Mouse (Mus musculus): Measurements from ENCODE around the gene Keap1. TPM values are rescaled to one million over a fixed set of nuclear protein-coding genes. Genes with fewer than 3 reads are reported as not detected.

Keap1 gene
- polyA plus RNA-seq, 1 experiment from 2014 or later: 47.5 TPM

DNA sequence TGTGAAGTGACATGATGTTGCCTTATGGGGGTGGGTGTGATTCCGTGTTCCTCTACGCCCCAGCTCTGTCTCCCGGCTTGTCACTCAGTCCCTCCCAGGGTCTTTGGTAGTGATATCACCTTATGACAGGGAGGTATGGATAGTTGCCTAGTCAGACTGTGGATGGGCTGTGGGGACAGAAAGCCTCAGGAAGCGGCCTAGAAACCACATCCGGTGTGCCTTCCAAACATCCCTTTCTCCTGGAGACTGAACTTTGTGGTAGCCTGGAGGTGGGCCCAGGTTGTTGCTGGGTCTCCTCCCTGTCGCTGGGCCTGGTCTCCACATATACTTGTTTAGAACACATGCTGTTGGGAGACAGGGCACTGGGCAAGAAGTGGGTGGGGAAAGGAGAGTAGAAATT is 55.7 kb downstream of the Keap1 start:
- Histone ChIP-seq H3K9me3 (no peaks in the 10 kb centered on the region), H3K9ac (no peak overlapping the region), H3K36me3 (replicated peaks) (no peaks in the 10 kb centered on the region), H3K4me1 (peaks cover 14% of the 10 kb centered on the region), H3K27ac (no peak overlapping the region), H3K4me3 (replicated peaks) (no peak overlapping the region), H3K4me2 (no peak overlapping the region), H3K27me3 (peaks cover 59% of the 10 kb centered on the region)
- 86% methylated on average over 6 of the region's 6 CpGs for WGBS
- no peak for ATAC-seq (ENCODE audit: low FRiP score)

- Histone ChIP-seq H3K4me2 (peak overlapping the region; percentile 40), H3K9ac (no peak overlapping the region), H3K27me3 (peaks cover 59% of the 10 kb centered on the region), H3K36me3 (replicated peaks) (no peaks in the 10 kb centered on the region), H3K4me1 (peaks cover 14% of the 10 kb centered on the region), H3K9me3 (no peaks in the 10 kb centered on the region), H3K27ac (no peak overlapping the region), H3K4me3 (replicated peaks) (peak overlapping the region; percentile 15)
- 9% methylated on average over 48 of the region's 48 CpGs for WGBS
- ATAC-seq (ENCODE audit: low FRiP score): no peak
Observed at GRCm38 (mm10) chr9:21181421-21182220, 57.5 kb downstream of the Keap1 start.

- ATAC-seq (ENCODE audit: low FRiP score): no peak
- 52% methylated on average over 1 of the region's 1 CpGs for WGBS
- H3K27me3 ChIP-seq: peaks cover 52% of the 10 kb centered on the region
Observed at GRCm38 (mm10) chr9:21180841-21181240, 58.3 kb downstream of the Keap1 start.

GRCm38 (mm10) chr9:21180402-21180801 is 58.8 kb downstream of the Keap1 start:
- ATAC-seq (ENCODE audit: low FRiP score): no peak
- Histone ChIP-seq H3K4me1 (peaks cover 14% of the 10 kb centered on the region), H3K9ac (no peak overlapping the region), H3K36me3 (replicated peaks) (no peaks in the 10 kb centered on the region), H3K27me3 (peaks cover 47% of the 10 kb centered on the region), H3K27ac (no peak overlapping the region), H3K9me3 (no peaks in the 10 kb centered on the region), H3K4me2 (no peak overlapping the region), H3K4me3 (replicated peaks) (no peak overlapping the region)
- 71% methylated on average over 4 of the region's 4 CpGs for WGBS

More at GRCm38 (mm10) chr9:21180841-21181240, 58.3 kb downstream of the Keap1 start:
- Histone ChIP-seq H3K36me3 (replicated peaks) (no peaks in the 10 kb centered on the region), H3K4me2 (no peak overlapping the region), H3K9ac (no peak overlapping the region), H3K9me3 (no peaks in the 10 kb centered on the region), H3K4me1 (peaks cover 14% of the 10 kb centered on the region), H3K27ac (no peak overlapping the region), H3K4me3 (replicated peaks) (no peak overlapping the region)

Other genes starting within 250 kb of the Keap1 start
- gene Mrpl4, start 236.6 kb downstream of the Keap1 start, polyA plus RNA-seq (2016; fragmentation: Nextera tagmentation; extraction: Ambion mirVana): 110 and 111 TPM in 2 replicates
- 3.7 and 3.8 TPM in 2 replicates for gene Icam1, start 223.4 kb downstream of the Keap1 start, polyA plus RNA-seq (2016; fragmentation: Nextera tagmentation; extraction: Ambion mirVana)
- 1.5 and 1.9 TPM in 2 replicates for gene Icam4, start 210.0 kb downstream of the Keap1 start, polyA plus RNA-seq (2016; fragmentation: Nextera tagmentation; extraction: Ambion mirVana)
- 0.13 TPM in 2 replicates for gene Icam5, start 207.3 kb downstream of the Keap1 start, polyA plus RNA-seq (2016; fragmentation: Nextera tagmentation; extraction: Ambion mirVana)
- gene Zglp1, start 172.3 kb downstream of the Keap1 start, polyA plus RNA-seq (2016; fragmentation: Nextera tagmentation; extraction: Ambion mirVana): 0.79 and 2.7 TPM in 2 replicates
- 0.51 and 2.2 TPM in 2 replicates for gene Gm49373, start 166.3 kb downstream of the Keap1 start, polyA plus RNA-seq (2016; fragmentation: Nextera tagmentation; extraction: Ambion mirVana)
- gene Fdx1l, start 165.7 kb downstream of the Keap1 start, polyA plus RNA-seq (2016; fragmentation: Nextera tagmentation; extraction: Ambion mirVana): 37.6 and 42.6 TPM in 2 replicates
- 2.0 and 2.8 TPM in 2 replicates for gene Gm38431, start 147.4 kb downstream of the Keap1 start, polyA plus RNA-seq (2016; fragmentation: Nextera tagmentation; extraction: Ambion mirVana)
- gene Raver1, start 147.4 kb downstream of the Keap1 start, polyA plus RNA-seq (2016; fragmentation: Nextera tagmentation; extraction: Ambion mirVana): 74.2 and 82.7 TPM in 2 replicates
- gene Tyk2, start 108.1 kb downstream of the Keap1 start, polyA plus RNA-seq (2016; fragmentation: Nextera tagmentation; extraction: Ambion mirVana): 12.8 TPM in 2 replicates
- 260 and 272 TPM in 2 replicates for gene Cdc37, start 89.4 kb downstream of the Keap1 start, polyA plus RNA-seq (2016; fragmentation: Nextera tagmentation; extraction: Ambion mirVana)
- gene Pde4a, start 73.6 kb downstream of the Keap1 start, polyA plus RNA-seq (2016; fragmentation: Nextera tagmentation; extraction: Ambion mirVana): 12.8 and 14.5 TPM in 2 replicates
- 0.33 and 0.38 TPM in 2 replicates for gene S1pr5, start 9.1 kb upstream of the Keap1 start, polyA plus RNA-seq (2016; fragmentation: Nextera tagmentation; extraction: Ambion mirVana)
- 47.4 and 50.7 TPM in 2 replicates for gene Atg4d, start 25.9 kb upstream of the Keap1 start, polyA plus RNA-seq (2016; fragmentation: Nextera tagmentation; extraction: Ambion mirVana)
- gene Kri1, start 48.6 kb upstream of the Keap1 start, polyA plus RNA-seq (2016; fragmentation: Nextera tagmentation; extraction: Ambion mirVana): 19.5 and 20.8 TPM in 2 replicates
- 70.6 and 74.5 TPM in 2 replicates for gene Cdkn2d, start 52.0 kb upstream of the Keap1 start, polyA plus RNA-seq (2016; fragmentation: Nextera tagmentation; extraction: Ambion mirVana)
- gene Ap1m2, start 73.0 kb upstream of the Keap1 start, polyA plus RNA-seq (2016; fragmentation: Nextera tagmentation; extraction: Ambion mirVana): 3.3 TPM in 2 replicates
- gene Slc44a2, start 81.3 kb upstream of the Keap1 start, polyA plus RNA-seq (2016; fragmentation: Nextera tagmentation; extraction: Ambion mirVana): 76.9 and 80.1 TPM in 2 replicates
- gene Ilf3, start 128.5 kb upstream of the Keap1 start, polyA plus RNA-seq (2016; fragmentation: Nextera tagmentation; extraction: Ambion mirVana): 335 and 363 TPM in 2 replicates
- gene Qtrt1, start 172.5 kb upstream of the Keap1 start, polyA plus RNA-seq (2016; fragmentation: Nextera tagmentation; extraction: Ambion mirVana): 43.5 and 50.8 TPM in 2 replicates
- gene Dnm2, start 185.5 kb upstream of the Keap1 start, polyA plus RNA-seq (2016; fragmentation: Nextera tagmentation; extraction: Ambion mirVana): 73.8 and 78.4 TPM in 2 replicates

Measured in forebrain, embryonic 12.5 days (tissue).